Mouse (Mus musculus) layer of hippocampus, postnatal 36 days (tissue): ENCODE data around the gene Mat1a. TPM values are rescaled to one million over a fixed set of nuclear protein-coding genes. Genes with fewer than 3 reads are reported as not detected.

Experiments used
- DNase-seq, 2 experiments: peaks; one replicate each; pipeline ENCODE4 v3.0.0; 2022
- total RNA-seq, 2 experiments: library from RNA; stranded (reverse); gene quantifications; 2 replicates each; pipeline ENCODE4 v1.2.3; 2021

Gene Mat1a
- total RNA-seq, 2 experiments from 2014 or later: not detected

GRCm38 (mm10) chr14:41140686-41141085 is 35.9 kb downstream of the Mat1a start:
- no peak for DNase-seq

- DNase-seq: no peak
Observed at GRCm38 (mm10) chr14:41146035-41146434, 41.2 kb downstream of the Mat1a start.

GRCm38 (mm10) chr14:41146922-41147321 is 42.1 kb downstream of the Mat1a start:
- DNase-seq: no peak

GRCm38 (mm10) chr14:41147356-41147755 is 42.5 kb downstream of the Mat1a start:
- DNase-seq: no peak

GRCm38 (mm10) chr14:41151220-41151898 is 46.5 kb downstream of the Mat1a start, which contains the start of gene Mbl1:
Gene Mbl1, plus strand, starts transcription at chr14:41151458.
- DNase-seq: no peak

- DNase-seq: no peak
Observed at GRCm38 (mm10) chr14:41160076-41160475, 55.2 kb downstream of the Mat1a start.

- DNase-seq: no peak
Observed at GRCm38 (mm10) chr14:41160743-41161142, 55.9 kb downstream of the Mat1a start.

GRCm38 (mm10) chr14:41162663-41163062 is 57.8 kb downstream of the Mat1a start:
- DNase-seq: peak; percentile 4 to 6

- DNase-seq: no peak
Observed at GRCm38 (mm10) chr14:41167278-41167677, 62.4 kb downstream of the Mat1a start.

- DNase-seq: no peak
Observed at GRCm38 (mm10) chr14:41168567-41168966, 63.7 kb downstream of the Mat1a start.

GRCm38 (mm10) chr14:41170514-41170913 is 65.7 kb downstream of the Mat1a start:
- DNase-seq: no peak

Other genes with a start within 250 kb of the Mat1a start
- gene Sh2d4b, start 211.8 kb upstream of the Mat1a start, total RNA-seq: 1 to 10 TPM; 2.1 TPM
- 10 to 100 TPM; 31.4 to 32.6 TPM for gene Tspan14, start 138.2 kb upstream of the Mat1a start, total RNA-seq
- 100 to 1,000 TPM; 150 to 165 TPM for gene Fam213a, start 91.2 kb upstream of the Mat1a start, total RNA-seq
- gene Dydc2, start 35.8 kb upstream of the Mat1a start, total RNA-seq: 1 to 10 TPM in 1 of 2 experiments, under 1 TPM in 1; 0.81 to 1.5 TPM
- gene Dydc1, start 32.1 kb upstream of the Mat1a start, total RNA-seq: not detected
- gene Sftpa1, start 26.7 kb downstream of the Mat1a start, total RNA-seq: not detected
- gene Mbl1, start 46.4 kb downstream of the Mat1a start, total RNA-seq: not detected
- gene Sftpd, start 80.1 kb downstream of the Mat1a start, total RNA-seq: not detected
- gene Gm2832, start 173.8 kb downstream of the Mat1a start, total RNA-seq: not detected
- not detected for gene Gm5798, start 243.6 kb downstream of the Mat1a start, total RNA-seq